Mouse (Mus musculus): Measurements from ENCODE around the gene Gps2. TPM values are rescaled to one million over a fixed set of nuclear protein-coding genes. Genes with fewer than 3 reads are reported as not detected.

The Gps2 gene
- polyA plus RNA-seq, 1 experiment: 272 TPM

GRCm38 (mm10) chr11:69934169-69934568 lies 20.5 kb downstream of the Gps2 start:
- WGBS: 1% methylated on average over 18 of the region's 18 CpGs
- Histone ChIP-seq H3K27me3 (ENCODE audit: control insufficient read depth, insufficient read depth, low read length) (no peaks in the 10 kb centered on the region), H3K36me3 (ENCODE audit: control insufficient read depth, insufficient read depth, low read length) (no peaks in the 10 kb centered on the region), H3K27ac (ENCODE audit: control insufficient read depth, insufficient read depth, low read length) (peak overlapping the region; percentile 35; the same call in 1 of the 2 replicates), H3K4me3 (ENCODE audit: control insufficient read depth, insufficient read depth, low read length) (peak overlapping the region; percentile 29), H3K4me1 (replicated peaks; ENCODE audit: control insufficient read depth, insufficient read depth, low read length) (peaks cover 39% of the 10 kb centered on the region)
- TF ChIP-seq CTCF (IDR thresholded peaks at IDR 0.05; ENCODE audit: borderline replicate concordance, control insufficient read depth, extremely low read depth, insufficient read depth, low read length, poor library complexity) (peak; percentile 95), POLR2A (IDR thresholded peaks at IDR 0.05; ENCODE audit: control insufficient read depth, extremely low read depth, insufficient read depth, low read length, poor library complexity) (no peak)
- DNase-seq: peak; percentile 93

GRCm38 (mm10) chr11:69934681-69935080 lies 21.0 kb downstream of the Gps2 start:
- Histone ChIP-seq H3K36me3 (ENCODE audit: control insufficient read depth, insufficient read depth, low read length) (no peaks in the 10 kb centered on the region), H3K27ac (ENCODE audit: control insufficient read depth, insufficient read depth, low read length) (no peak overlapping the region), H3K4me1 (replicated peaks; ENCODE audit: control insufficient read depth, insufficient read depth, low read length) (peaks cover 39% of the 10 kb centered on the region), H3K4me3 (ENCODE audit: control insufficient read depth, insufficient read depth, low read length) (no peak overlapping the region), H3K27me3 (ENCODE audit: control insufficient read depth, insufficient read depth, low read length) (no peaks in the 10 kb centered on the region)
- no peak for DNase-seq
- 19% methylated on average over 6 of the region's 6 CpGs for WGBS
- TF ChIP-seq CTCF (IDR thresholded peaks at IDR 0.05; ENCODE audit: borderline replicate concordance, control insufficient read depth, extremely low read depth, insufficient read depth, low read length, poor library complexity) (no peak), POLR2A (IDR thresholded peaks at IDR 0.05; ENCODE audit: control insufficient read depth, extremely low read depth, insufficient read depth, low read length, poor library complexity) (no peak)

GRCm38 (mm10) chr11:69935137-69935879 lies 21.6 kb downstream of the Gps2 start, which contains the start of gene Ybx2:
Ybx2 (plus strand) TSS chr11:69935796.
- H3K27ac ChIP-seq (ENCODE audit: control insufficient read depth, insufficient read depth, low read length): no peak within 1 kb of the TSS
- 2% methylated on average over 62 of the region's 62 CpGs for WGBS
- peak; percentile 92 for DNase-seq

GRCm38 (mm10) chr11:69936156-69936555 lies 22.5 kb downstream of the Gps2 start:
- Histone ChIP-seq H3K27me3 (ENCODE audit: control insufficient read depth, insufficient read depth, low read length) (no peaks in the 10 kb centered on the region), H3K4me3 (ENCODE audit: control insufficient read depth, insufficient read depth, low read length) (peak overlapping the region; percentile 50), H3K4me1 (replicated peaks; ENCODE audit: control insufficient read depth, insufficient read depth, low read length) (peaks cover 36% of the 10 kb centered on the region), H3K36me3 (ENCODE audit: control insufficient read depth, insufficient read depth, low read length) (no peaks in the 10 kb centered on the region), H3K27ac (ENCODE audit: control insufficient read depth, insufficient read depth, low read length) (no peak overlapping the region)
- DNase-seq: peak; percentile 35
- 3% methylated on average over 30 of the region's 30 CpGs for WGBS
- TF ChIP-seq CTCF (IDR thresholded peaks at IDR 0.05; ENCODE audit: borderline replicate concordance, control insufficient read depth, extremely low read depth, insufficient read depth, low read length, poor library complexity) (no peak), POLR2A (IDR thresholded peaks at IDR 0.05; ENCODE audit: control insufficient read depth, extremely low read depth, insufficient read depth, low read length, poor library complexity) (no peak)

More at GRCm38 (mm10) chr11:69935137-69935879, 21.6 kb downstream of the Gps2 start, which contains the start of gene Ybx2:
- peak within 1 kb of the TSS; percentile 50 for H3K4me3 ChIP-seq (ENCODE audit: control insufficient read depth, insufficient read depth, low read length)
- H3K36me3 ChIP-seq (ENCODE audit: control insufficient read depth, insufficient read depth, low read length): no peaks in the 10 kb centered on the region
- TF ChIP-seq CTCF (IDR thresholded peaks at IDR 0.05; ENCODE audit: borderline replicate concordance, control insufficient read depth, extremely low read depth, insufficient read depth, low read length, poor library complexity) (no peak), POLR2A (IDR thresholded peaks at IDR 0.05; ENCODE audit: control insufficient read depth, extremely low read depth, insufficient read depth, low read length, poor library complexity) (no peak)
- peaks cover 39% of the 10 kb centered on the region for H3K4me1 ChIP-seq (replicated peaks; ENCODE audit: control insufficient read depth, insufficient read depth, low read length)
- no peaks in the 10 kb centered on the region for H3K27me3 ChIP-seq (ENCODE audit: control insufficient read depth, insufficient read depth, low read length)

GRCm38 (mm10) chr11:69936714-69937347 lies 23.1 kb downstream of the Gps2 start:
- no peaks in the 10 kb centered on the region for H3K27me3 ChIP-seq (ENCODE audit: control insufficient read depth, insufficient read depth, low read length)
- H3K4me1 ChIP-seq (replicated peaks; ENCODE audit: control insufficient read depth, insufficient read depth, low read length): peaks cover 30% of the 10 kb centered on the region
- no peaks in the 10 kb centered on the region for H3K36me3 ChIP-seq (ENCODE audit: control insufficient read depth, insufficient read depth, low read length)
- 67% methylated on average over 9 of the region's 9 CpGs for WGBS
- no peak overlapping the region for H3K27ac ChIP-seq (ENCODE audit: control insufficient read depth, insufficient read depth, low read length)
- no peak overlapping the region for H3K4me3 ChIP-seq (ENCODE audit: control insufficient read depth, insufficient read depth, low read length)
- TF ChIP-seq CTCF (IDR thresholded peaks at IDR 0.05; ENCODE audit: borderline replicate concordance, control insufficient read depth, extremely low read depth, insufficient read depth, low read length, poor library complexity) (no peak), POLR2A (IDR thresholded peaks at IDR 0.05; ENCODE audit: control insufficient read depth, extremely low read depth, insufficient read depth, low read length, poor library complexity) (no peak)
- no peak for DNase-seq

GRCm38 (mm10) chr11:69937385-69937784 lies 23.7 kb downstream of the Gps2 start:
- no peak overlapping the region for H3K27ac ChIP-seq (ENCODE audit: control insufficient read depth, insufficient read depth, low read length)
- no peak overlapping the region for H3K4me3 ChIP-seq (ENCODE audit: control insufficient read depth, insufficient read depth, low read length)
- no peaks in the 10 kb centered on the region for H3K36me3 ChIP-seq (ENCODE audit: control insufficient read depth, insufficient read depth, low read length)
- WGBS: 65% methylated on average over 4 of the region's 4 CpGs
- no peaks in the 10 kb centered on the region for H3K27me3 ChIP-seq (ENCODE audit: control insufficient read depth, insufficient read depth, low read length)
- DNase-seq: no peak
- H3K4me1 ChIP-seq (replicated peaks; ENCODE audit: control insufficient read depth, insufficient read depth, low read length): peaks cover 27% of the 10 kb centered on the region
- TF ChIP-seq POLR2A (IDR thresholded peaks at IDR 0.05; ENCODE audit: control insufficient read depth, extremely low read depth, insufficient read depth, low read length, poor library complexity) (no peak), CTCF (IDR thresholded peaks at IDR 0.05; ENCODE audit: borderline replicate concordance, control insufficient read depth, extremely low read depth, insufficient read depth, low read length, poor library complexity) (no peak)

Data from thymus, adult 2 months (tissue).